Mouse (Mus musculus): ENCODE measurements at regions not wholly inside any gene's neighbourhood (a gene's known extent, or its start where the extent isn't known, plus 50 kb on each side); places are given as distances from the start of the nearest gene placed in this dataset.

- H3K27me3 ChIP-seq (ENCODE audit: insufficient read depth, low read length), result peaks cover 6% of the 10 kb centered on the region
- WGBS, result 77% methylated on average over 14 of the region's 14 CpGs
- H3K4me2 ChIP-seq (replicated peaks; ENCODE audit: low read depth, low read length), result no peak overlapping the region
- no peak overlapping the region for H3K4me3 ChIP-seq (ENCODE audit: low read length)
- H3K9me3 ChIP-seq (ENCODE audit: low read length), result no peaks in the 10 kb centered on the region
- H3K4me1 ChIP-seq (ENCODE audit: insufficient read depth, low read length), result peaks cover 16% of the 10 kb centered on the region
- no peaks in the 10 kb centered on the region for H3K36me3 ChIP-seq (ENCODE audit: insufficient read depth, low read length)
- no peak for ATAC-seq (ENCODE audit: low FRiP score, low TSS enrichment)
- no peak overlapping the region for H3K27ac ChIP-seq (ENCODE audit: low read length)
- no peak overlapping the region for H3K9ac ChIP-seq (replicated peaks; ENCODE audit: low read length)
Observed at GRCm38 (mm10) chr13:107641926-107642657, 402.2 kb upstream of the Smim15 start.

GRCm38 (mm10) chr13:107639620-107640019 lies 404.6 kb upstream of the Smim15 start:
- Histone ChIP-seq H3K27me3 (ENCODE audit: insufficient read depth, low read length) (0 out of 2 replicates have a peak, but pooled peaks cover 1% of the 10 kb centered on the region), H3K27ac (ENCODE audit: low read length) (0 out of 2 replicates have a peak overlapping the region, but pooled peaks have one; percentile 13), H3K9me3 (ENCODE audit: low read length) (no peaks in the 10 kb centered on the region), H3K9ac (replicated peaks; ENCODE audit: low read length) (no peak overlapping the region), H3K4me2 (replicated peaks; ENCODE audit: low read depth, low read length) (no peak overlapping the region), H3K36me3 (ENCODE audit: insufficient read depth, low read length) (no peaks in the 10 kb centered on the region), H3K4me3 (ENCODE audit: low read length) (no peak overlapping the region), H3K4me1 (ENCODE audit: insufficient read depth, low read length) (peaks cover 3% of the 10 kb centered on the region; the same call in 1 of the 2 replicates)
- peak; percentile 92 for ATAC-seq (ENCODE audit: low FRiP score, low TSS enrichment)
- WGBS, result 65% methylated on average over 4 of the region's 4 CpGs

- H3K9me3 ChIP-seq (ENCODE audit: low read length), result peaks cover 5% of the 10 kb centered on the region; the same call in 1 of the 2 replicates
- 91% methylated on average over 5 of the region's 5 CpGs for WGBS
Observed at GRCm38 (mm10) chr13:107637269-107637668, 407.0 kb upstream of the Smim15 start.

GRCm38 (mm10) chr13:107635114-107635513 lies 409.1 kb upstream of the Smim15 start:
- Histone ChIP-seq H3K27ac (ENCODE audit: low read length) (no peak overlapping the region), H3K4me3 (ENCODE audit: low read length) (no peak overlapping the region), H3K36me3 (ENCODE audit: insufficient read depth, low read length) (no peaks in the 10 kb centered on the region), H3K4me1 (ENCODE audit: insufficient read depth, low read length) (peaks cover under 1% of the 10 kb centered on the region; the same call in 1 of the 2 replicates), H3K4me2 (replicated peaks; ENCODE audit: low read depth, low read length) (no peak overlapping the region), H3K27me3 (ENCODE audit: insufficient read depth, low read length) (no peaks in the 10 kb centered on the region), H3K9ac (replicated peaks; ENCODE audit: low read length) (no peak overlapping the region), H3K9me3 (ENCODE audit: low read length) (peaks cover 5% of the 10 kb centered on the region; the same call in 1 of the 2 replicates)
- 69% methylated on average over 5 of the region's 5 CpGs for WGBS
- no peak for ATAC-seq (ENCODE audit: low FRiP score, low TSS enrichment)

More at GRCm38 (mm10) chr13:107637269-107637668, 407.0 kb upstream of the Smim15 start:
- Histone ChIP-seq H3K27ac (ENCODE audit: low read length) (no peak overlapping the region), H3K36me3 (ENCODE audit: insufficient read depth, low read length) (no peaks in the 10 kb centered on the region), H3K9ac (replicated peaks; ENCODE audit: low read length) (no peak overlapping the region), H3K27me3 (ENCODE audit: insufficient read depth, low read length) (no peaks in the 10 kb centered on the region), H3K4me2 (replicated peaks; ENCODE audit: low read depth, low read length) (no peak overlapping the region), H3K4me3 (ENCODE audit: low read length) (no peak overlapping the region), H3K4me1 (ENCODE audit: insufficient read depth, low read length) (peaks cover 3% of the 10 kb centered on the region; the same call in 1 of the 2 replicates)
- ATAC-seq (ENCODE audit: low FRiP score, low TSS enrichment), result no peak

GRCm38 (mm10) chr13:107627073-107627472 lies 417.2 kb upstream of the Smim15 start:
- ATAC-seq (ENCODE audit: low FRiP score, low TSS enrichment), result peak; percentile 70
- H3K9ac ChIP-seq (replicated peaks; ENCODE audit: low read length), result no peak overlapping the region
- H3K36me3 ChIP-seq (ENCODE audit: insufficient read depth, low read length), result no peaks in the 10 kb centered on the region
- H3K4me3 ChIP-seq (ENCODE audit: low read length), result no peak overlapping the region
- H3K27ac ChIP-seq (ENCODE audit: low read length), result peak overlapping the region; percentile 31; the same call in 1 of the 2 replicates
- 31% methylated on average over 2 of the region's 2 CpGs for WGBS
- peaks cover 5% of the 10 kb centered on the region; the same call in 1 of the 2 replicates for H3K4me1 ChIP-seq (ENCODE audit: insufficient read depth, low read length)
- no peaks in the 10 kb centered on the region for H3K9me3 ChIP-seq (ENCODE audit: low read length)
- H3K4me2 ChIP-seq (replicated peaks; ENCODE audit: low read depth, low read length), result peak overlapping the region; percentile 1; the same call in 1 of the 2 replicates
- no peaks in the 10 kb centered on the region for H3K27me3 ChIP-seq (ENCODE audit: insufficient read depth, low read length)

GRCm38 (mm10) chr13:107626670-107627069 lies 417.6 kb upstream of the Smim15 start:
- Histone ChIP-seq H3K27ac (ENCODE audit: low read length) (peak overlapping the region; percentile 31; the same call in 1 of the 2 replicates), H3K4me2 (replicated peaks; ENCODE audit: low read depth, low read length) (peak overlapping the region; percentile 1; the same call in 1 of the 2 replicates), H3K4me3 (ENCODE audit: low read length) (no peak overlapping the region), H3K36me3 (ENCODE audit: insufficient read depth, low read length) (no peaks in the 10 kb centered on the region), H3K9ac (replicated peaks; ENCODE audit: low read length) (no peak overlapping the region), H3K4me1 (ENCODE audit: insufficient read depth, low read length) (peaks cover 5% of the 10 kb centered on the region; the same call in 1 of the 2 replicates), H3K9me3 (ENCODE audit: low read length) (no peaks in the 10 kb centered on the region), H3K27me3 (ENCODE audit: insufficient read depth, low read length) (no peaks in the 10 kb centered on the region)
- WGBS, result 37% methylated on average over 8 of the region's 8 CpGs
- peak; percentile 88 for ATAC-seq (ENCODE audit: low FRiP score, low TSS enrichment)

- no peaks in the 10 kb centered on the region for H3K9me3 ChIP-seq (ENCODE audit: low read length)
- H3K4me1 ChIP-seq (ENCODE audit: insufficient read depth, low read length), result peaks cover 25% of the 10 kb centered on the region
- no peak overlapping the region for H3K9ac ChIP-seq (replicated peaks; ENCODE audit: low read length)
- no peak overlapping the region for H3K4me3 ChIP-seq (ENCODE audit: low read length)
- H3K27ac ChIP-seq (ENCODE audit: low read length), result no peak overlapping the region
- no peak overlapping the region for H3K4me2 ChIP-seq (replicated peaks; ENCODE audit: low read depth, low read length)
- no peaks in the 10 kb centered on the region for H3K36me3 ChIP-seq (ENCODE audit: insufficient read depth, low read length)
- no peaks in the 10 kb centered on the region for H3K27me3 ChIP-seq (ENCODE audit: insufficient read depth, low read length)
- ATAC-seq (ENCODE audit: low FRiP score, low TSS enrichment), result no peak
- 52% methylated on average over 2 of the region's 2 CpGs for WGBS
Observed at GRCm38 (mm10) chr13:107621337-107621736, 422.9 kb upstream of the Smim15 start.

GRCm38 (mm10) chr13:107620887-107621286 lies 423.4 kb upstream of the Smim15 start:
- no peak overlapping the region for H3K27ac ChIP-seq (ENCODE audit: low read length)
- 91% methylated on average over 2 of the region's 2 CpGs for WGBS
- H3K27me3 ChIP-seq (ENCODE audit: insufficient read depth, low read length), result no peaks in the 10 kb centered on the region
- no peak overlapping the region for H3K4me2 ChIP-seq (replicated peaks; ENCODE audit: low read depth, low read length)
- H3K4me3 ChIP-seq (ENCODE audit: low read length), result no peak overlapping the region
- H3K9me3 ChIP-seq (ENCODE audit: low read length), result no peaks in the 10 kb centered on the region
- peaks cover 25% of the 10 kb centered on the region for H3K4me1 ChIP-seq (ENCODE audit: insufficient read depth, low read length)
- no peak overlapping the region for H3K9ac ChIP-seq (replicated peaks; ENCODE audit: low read length)
- no peak for ATAC-seq (ENCODE audit: low FRiP score, low TSS enrichment)
- H3K36me3 ChIP-seq (ENCODE audit: insufficient read depth, low read length), result no peaks in the 10 kb centered on the region

- H3K9ac ChIP-seq (replicated peaks; ENCODE audit: low read length), result no peak overlapping the region
- no peak overlapping the region for H3K4me3 ChIP-seq (ENCODE audit: low read length)
- ATAC-seq (ENCODE audit: low FRiP score, low TSS enrichment), result no peak
- H3K27me3 ChIP-seq (ENCODE audit: insufficient read depth, low read length), result no peaks in the 10 kb centered on the region
- no peaks in the 10 kb centered on the region for H3K36me3 ChIP-seq (ENCODE audit: insufficient read depth, low read length)
- H3K9me3 ChIP-seq (ENCODE audit: low read length), result no peaks in the 10 kb centered on the region
- H3K27ac ChIP-seq (ENCODE audit: low read length), result no peak overlapping the region
- H3K4me2 ChIP-seq (replicated peaks; ENCODE audit: low read depth, low read length), result no peak overlapping the region
- WGBS, result 24% methylated on average over 6 of the region's 6 CpGs
- peaks cover 25% of the 10 kb centered on the region for H3K4me1 ChIP-seq (ENCODE audit: insufficient read depth, low read length)
Observed at GRCm38 (mm10) chr13:107620210-107620609, 424.0 kb upstream of the Smim15 start.

- Histone ChIP-seq H3K9me3 (ENCODE audit: low read length) (no peaks in the 10 kb centered on the region), H3K27ac (ENCODE audit: low read length) (0 out of 2 replicates have a peak overlapping the region, but pooled peaks have one; percentile 45), H3K9ac (replicated peaks; ENCODE audit: low read length) (peak overlapping the region; percentile 44), H3K4me1 (ENCODE audit: insufficient read depth, low read length) (peaks cover 25% of the 10 kb centered on the region), H3K36me3 (ENCODE audit: insufficient read depth, low read length) (no peaks in the 10 kb centered on the region), H3K27me3 (ENCODE audit: insufficient read depth, low read length) (no peaks in the 10 kb centered on the region), H3K4me2 (replicated peaks; ENCODE audit: low read depth, low read length) (peak overlapping the region; percentile 31), H3K4me3 (ENCODE audit: low read length) (no peak overlapping the region)
- peak; percentile 78 for ATAC-seq (ENCODE audit: low FRiP score, low TSS enrichment)
- 23% methylated on average over 9 of the region's 9 CpGs for WGBS
Observed at GRCm38 (mm10) chr13:107619430-107619927, 424.8 kb upstream of the Smim15 start.

All from kidney, embryonic 16.5 days (tissue).